Mouse (Mus musculus): ENCODE results near the gene Cdh4. TPM values are rescaled to one million over a fixed set of nuclear protein-coding genes. Genes with fewer than 3 reads are reported as not detected.

The Cdh4 gene
- total RNA-seq, 2 experiments from 2014 or later: 3.2 to 6.8 TPM

DNA sequence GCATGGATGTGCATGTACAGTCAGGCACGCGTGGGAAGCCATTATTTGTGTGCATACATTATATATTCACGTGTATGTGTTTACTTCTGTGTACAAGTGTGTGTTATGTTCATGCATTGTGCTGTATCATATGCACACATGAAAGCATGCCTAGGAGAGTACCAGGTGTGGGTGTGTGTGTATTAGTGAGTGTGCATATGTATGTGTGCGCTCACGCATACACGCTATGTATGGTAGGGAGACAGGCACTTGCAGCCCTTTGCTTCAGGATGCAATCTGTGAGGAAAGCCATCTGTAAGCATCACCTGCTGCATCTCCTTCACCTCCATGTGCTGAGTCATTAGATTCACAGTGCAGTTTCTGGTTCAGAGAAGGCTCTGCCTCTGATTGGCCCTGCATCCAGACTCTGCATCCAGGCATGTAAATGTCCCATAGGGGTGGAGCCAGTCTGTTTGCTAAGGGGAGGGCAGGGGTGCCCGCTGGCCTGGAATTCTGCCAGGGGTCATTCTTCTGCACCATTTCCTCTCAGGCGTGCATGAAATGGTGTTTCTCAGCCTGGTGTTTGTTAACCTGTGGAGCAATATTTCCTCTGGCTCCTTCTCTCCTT lies 25.7 kb downstream of the Cdh4 start:
- DNase-seq: no peak

DNA sequence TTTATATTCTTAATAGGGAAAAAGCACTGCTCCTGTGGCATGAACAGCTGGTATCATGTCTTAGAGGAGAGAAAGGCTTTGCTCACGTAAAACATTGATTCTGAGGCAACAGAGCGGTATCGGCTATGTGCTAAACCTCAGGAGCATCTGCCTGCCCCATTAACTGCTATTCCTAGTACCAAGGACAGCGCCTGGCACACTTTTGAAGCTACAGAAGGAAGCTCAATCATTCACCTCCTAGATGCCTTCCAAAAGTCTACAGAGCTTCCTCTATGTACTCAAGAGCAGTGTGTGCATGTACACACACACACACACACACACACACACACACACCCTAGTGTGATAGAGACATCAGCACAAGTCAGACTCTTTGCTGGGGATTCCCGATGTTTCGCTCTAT lies 34.4 kb downstream of the Cdh4 start:
- no peak for DNase-seq

DNA sequence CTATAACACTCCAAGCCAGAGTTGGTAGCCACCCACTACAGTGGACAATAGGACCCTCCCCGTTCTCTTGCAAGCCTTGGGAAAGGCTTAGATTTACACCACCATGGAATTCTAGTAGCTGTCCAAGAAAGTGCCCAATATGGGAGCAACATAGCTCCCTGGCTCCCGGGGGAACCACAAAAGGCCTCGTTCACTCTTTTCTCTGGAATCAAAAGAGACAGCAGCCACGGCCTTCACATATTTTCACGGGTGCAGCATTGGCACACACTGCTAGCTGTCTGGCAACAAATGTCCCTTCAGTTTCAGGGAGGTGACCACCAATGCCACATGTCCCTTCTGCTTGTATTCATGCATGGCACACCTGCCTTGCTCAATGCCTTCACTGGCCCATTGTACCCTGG lies 38.6 kb downstream of the Cdh4 start:
- DNase-seq: no peak

DNA sequence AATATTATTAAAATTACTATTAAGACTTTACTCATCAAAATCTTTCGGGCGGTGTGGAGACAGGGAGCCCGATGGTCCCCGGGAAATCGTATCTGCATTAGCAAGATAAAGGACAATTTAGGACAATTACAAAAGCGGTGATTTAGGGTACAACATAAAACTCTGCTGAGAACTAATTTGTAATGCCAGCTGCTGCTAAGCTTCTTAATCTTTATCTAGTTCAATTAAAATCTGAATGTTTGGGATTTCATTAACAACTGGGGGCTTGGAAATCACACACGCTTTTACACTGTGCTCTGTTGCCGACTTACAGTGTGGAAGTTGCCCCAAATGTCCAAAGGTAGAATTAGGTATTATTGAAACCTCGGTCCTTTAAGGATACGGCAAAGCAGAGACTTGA lies 39.1 kb downstream of the Cdh4 start:
- DNase-seq: no peak

DNA sequence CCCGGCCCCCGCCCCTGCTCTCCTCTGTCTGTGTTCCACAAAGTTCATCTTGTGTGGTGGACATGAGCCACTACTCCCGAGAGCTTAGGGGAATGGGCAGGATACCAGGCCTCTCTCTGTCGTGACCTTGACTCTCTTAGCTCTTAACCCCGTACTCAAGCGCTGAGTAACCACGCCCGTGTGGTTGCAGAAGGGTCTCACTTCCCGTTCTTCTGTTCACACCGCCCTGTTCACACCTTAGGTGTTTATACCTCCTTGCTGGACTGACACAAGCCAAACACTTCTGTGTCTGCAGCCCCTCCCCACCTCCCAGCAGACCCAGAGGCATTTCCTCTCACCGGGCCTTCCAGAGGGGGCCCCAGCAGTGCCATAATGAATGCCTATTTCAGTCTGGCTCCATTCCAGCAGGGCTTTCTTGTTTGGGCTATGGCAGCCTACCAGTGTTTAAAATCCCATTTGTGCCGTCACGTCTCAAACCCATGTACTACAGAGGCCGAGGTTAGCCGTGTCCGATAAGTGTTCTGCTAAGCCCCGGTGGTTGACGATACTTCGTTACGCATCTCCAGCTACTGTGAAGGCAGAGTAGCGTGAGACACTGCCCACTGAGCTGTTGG lies 46.4 kb downstream of the Cdh4 start:
- no peak for DNase-seq

DNA sequence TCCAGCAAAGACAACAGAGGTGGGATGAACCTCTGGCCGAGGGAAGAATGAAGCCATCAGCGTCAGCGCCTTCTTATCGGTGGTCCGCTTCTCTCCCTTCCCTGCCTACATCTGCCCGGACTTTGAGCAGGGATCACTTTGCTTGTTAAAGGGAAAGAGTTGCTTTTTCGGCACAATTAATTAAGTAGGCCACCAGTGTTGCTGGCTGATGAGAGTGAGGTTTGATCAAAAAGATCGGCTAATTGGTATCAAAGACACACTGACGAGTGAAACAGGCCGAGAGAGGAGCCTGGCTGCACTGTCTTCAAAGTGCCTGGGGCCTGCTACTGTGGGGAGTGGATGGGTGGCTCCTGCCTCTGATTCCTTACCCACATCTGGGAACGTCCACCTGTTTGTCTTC lies 49.7 kb downstream of the Cdh4 start:
- DNase-seq: no peak

DNA sequence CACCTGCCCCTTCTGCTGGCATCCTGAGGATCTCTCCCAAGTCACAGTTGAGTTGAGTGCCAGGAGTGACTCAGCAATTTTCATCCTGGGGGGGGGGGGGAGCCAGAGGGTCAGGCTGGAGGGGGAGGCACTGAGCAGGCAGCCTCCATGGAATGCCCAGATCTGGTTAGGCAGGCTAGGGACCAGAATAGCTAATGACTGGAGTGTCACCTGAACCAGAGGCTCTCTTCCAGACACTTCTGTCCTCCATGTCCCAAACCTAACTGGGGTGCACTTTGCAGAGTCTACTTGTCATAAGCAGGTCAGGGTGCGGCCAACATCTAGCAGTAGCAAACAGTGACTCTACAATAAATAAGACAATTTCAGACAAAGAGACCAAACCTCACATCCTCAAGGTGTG lies 52.0 kb downstream of the Cdh4 start:
- peak; percentile 39 to 72 for DNase-seq

DNA sequence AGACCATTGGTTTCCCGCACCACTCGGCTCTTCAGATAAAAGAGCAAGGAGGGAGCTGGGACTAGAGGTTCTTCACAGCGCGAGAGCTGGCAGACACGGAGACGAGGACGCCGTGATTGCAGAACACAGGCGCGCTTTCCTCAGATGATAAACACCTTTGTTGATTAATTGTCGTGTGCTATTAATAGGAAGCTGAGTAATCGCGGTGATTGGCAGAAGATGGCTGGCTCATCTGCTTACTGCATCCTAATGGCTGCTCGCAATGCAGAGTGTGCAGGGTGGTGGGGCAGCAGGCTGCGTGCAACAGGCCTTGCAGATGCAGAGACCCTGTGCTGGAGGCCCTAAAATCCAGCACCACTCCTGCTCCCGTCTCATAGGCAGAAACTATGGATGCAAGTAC lies 68.2 kb downstream of the Cdh4 start:
- peak in 1 of 2 experiments; percentile 4 for DNase-seq

DNA sequence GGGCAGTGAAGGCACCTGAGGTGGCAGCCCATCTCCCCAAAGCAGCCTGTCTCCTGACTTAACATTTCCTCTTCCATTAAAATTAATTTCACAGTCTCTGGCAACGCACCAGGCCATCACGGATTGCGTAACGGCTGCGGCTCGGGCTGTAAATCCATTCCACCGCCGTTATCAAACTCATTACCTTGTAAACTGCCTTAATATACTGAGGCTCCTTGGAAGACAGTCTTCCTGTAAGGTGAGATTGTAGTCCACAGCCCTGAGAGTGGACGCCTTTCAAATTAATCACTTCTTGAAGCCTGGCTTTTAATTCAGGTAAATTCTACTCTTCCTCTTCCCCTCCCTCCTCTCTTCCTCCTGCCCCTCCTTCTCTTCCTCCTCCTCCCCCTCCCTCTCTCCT lies 74.3 kb downstream of the Cdh4 start:
- no peak for DNase-seq

DNA sequence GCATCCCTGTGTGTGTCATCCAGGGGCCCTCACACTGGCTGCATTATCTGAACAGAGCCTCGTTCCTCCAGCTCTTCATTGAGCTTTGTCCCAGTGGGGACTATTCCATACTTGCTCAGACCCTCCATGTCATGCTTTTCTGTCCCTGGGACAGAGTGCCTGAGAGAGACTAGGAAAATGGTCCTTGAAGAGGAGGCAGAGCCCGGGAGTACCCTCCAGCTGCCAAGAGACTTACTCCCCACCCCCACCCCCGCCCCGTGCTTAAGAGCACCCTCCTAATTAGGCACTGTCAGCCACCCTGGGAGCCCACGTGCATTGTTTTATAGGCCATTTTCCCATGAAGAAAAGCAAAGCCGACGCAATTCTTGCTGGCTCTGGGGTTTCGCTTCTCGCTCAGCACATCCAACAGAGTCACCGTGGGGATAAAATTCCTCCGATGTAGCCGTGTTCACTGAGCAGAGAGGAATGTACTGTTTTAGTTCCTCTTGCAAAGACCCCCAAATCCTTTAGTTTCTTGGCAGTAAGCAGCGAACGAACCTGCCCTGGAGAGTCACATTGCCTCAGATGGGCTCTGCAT lies 76.3 kb downstream of the Cdh4 start:
- no peak for DNase-seq

DNA sequence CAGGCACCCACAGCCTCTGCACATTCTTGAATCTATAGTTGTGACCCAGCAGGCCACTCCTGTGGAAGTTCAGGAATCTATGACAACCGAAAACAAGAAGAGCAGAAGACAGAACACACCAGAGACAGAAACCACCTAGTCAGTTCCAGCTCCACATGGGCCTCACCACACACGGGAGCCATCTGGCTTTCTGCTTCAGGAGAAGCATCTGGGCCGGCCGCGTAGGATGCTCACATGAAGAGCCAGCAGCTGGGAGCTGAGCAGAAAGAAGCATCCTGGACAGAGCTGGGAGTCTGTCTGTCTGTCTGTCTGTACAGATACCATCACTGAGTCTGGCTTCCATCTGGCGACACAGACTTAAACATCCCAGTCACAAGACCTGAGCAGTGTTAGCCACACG lies 76.9 kb downstream of the Cdh4 start:
- DNase-seq: no peak

DNA sequence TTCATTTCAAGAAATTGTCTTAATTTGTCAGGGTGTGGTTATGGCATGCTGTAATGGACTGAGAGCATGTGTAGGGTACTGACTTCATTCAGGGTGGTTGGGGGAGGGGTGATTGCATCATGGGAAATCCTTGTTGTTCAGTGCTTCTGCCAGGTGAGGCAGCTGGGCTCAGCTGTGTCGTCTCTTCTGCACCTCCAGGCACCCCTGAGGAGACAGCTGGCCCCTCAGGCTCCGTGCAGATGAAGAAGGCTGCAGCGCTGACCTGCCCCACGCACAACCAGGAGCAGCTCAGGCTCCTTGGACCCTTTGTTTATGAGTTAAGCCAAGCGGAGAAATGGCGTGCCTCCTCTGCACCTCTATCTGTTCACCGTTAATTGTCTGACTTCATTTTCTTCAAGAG lies 77.7 kb downstream of the Cdh4 start:
- DNase-seq: no peak

DNA sequence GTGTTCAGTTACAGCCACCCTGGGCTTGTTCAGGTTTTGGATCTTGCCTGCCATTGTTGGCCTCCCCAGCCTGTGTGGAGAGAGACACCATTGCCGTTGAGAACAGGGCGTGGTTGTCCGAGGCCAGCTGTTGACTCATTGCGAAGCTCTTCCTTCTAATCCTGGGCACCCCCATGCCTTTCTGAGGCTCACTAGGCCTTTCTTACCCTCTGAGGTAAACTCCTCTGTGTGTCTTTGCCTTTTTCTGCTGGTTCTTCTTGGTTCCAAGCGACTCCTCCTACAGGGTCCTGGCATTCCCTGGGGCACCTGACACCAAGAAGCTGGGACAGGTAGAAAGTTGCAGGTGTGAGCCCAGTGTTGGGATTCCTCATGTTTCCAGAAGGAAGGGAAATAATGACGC lies 78.7 kb downstream of the Cdh4 start:
- DNase-seq: no peak

DNA sequence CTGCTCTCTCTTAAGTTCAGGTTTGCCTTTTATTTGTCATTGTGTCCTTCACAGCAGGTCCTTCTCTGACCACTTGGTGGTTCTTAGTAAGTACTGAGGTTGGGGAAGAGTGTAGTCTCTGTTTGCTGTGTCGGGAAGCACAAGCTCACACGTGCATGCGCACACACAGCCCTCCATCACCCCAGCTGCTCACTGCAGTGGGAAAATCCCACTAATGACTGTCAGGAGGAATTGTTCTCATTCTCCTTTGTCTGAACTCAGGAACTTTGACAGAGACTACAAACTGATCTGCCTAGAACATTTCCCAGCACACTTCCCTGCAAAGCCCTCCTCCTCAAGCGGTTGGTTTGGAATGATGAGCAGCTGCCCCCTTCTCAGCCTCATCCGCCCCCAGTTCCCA lies 79.2 kb downstream of the Cdh4 start:
- DNase-seq: no peak

DNA sequence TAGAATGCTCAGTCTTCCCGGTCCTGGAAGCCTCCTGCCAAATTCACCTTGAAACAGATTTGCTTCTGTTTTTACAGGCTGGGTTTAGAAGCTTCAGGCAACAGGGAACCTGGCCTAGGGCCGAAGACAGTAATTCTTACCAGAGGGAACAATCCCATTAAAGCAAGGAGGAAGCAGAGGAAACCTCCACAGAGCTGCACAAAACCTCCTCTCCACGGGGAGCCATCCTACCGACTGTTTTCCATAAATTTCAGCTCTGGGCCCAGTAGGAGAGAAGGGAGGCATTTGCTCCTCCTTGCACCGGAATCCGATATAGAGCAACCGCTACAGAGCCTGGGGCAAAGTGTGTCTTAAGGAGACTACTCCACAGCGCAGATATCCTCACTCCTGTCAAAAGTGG lies 79.9 kb downstream of the Cdh4 start:
- no peak for DNase-seq

DNA sequence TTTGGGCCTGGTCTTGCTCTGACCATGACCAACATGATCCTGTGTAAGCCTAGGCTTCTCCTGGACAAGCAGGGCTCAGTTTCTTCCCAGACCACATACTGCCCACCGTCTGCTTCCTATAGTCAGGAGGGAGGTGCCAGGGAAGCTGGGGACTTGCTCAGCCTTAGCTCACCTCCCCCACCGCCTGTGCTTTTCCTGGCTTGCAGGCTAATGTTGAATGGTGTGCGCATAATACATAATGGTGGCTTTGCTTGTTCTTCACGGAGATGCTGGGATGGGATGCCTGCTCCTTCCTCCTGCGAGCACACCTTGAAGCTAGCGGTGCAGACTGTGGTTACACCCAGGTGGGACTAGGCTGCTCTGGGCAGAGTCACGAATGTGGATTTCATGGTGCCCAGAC lies 84.7 kb downstream of the Cdh4 start:
- DNase-seq: no peak

DNA sequence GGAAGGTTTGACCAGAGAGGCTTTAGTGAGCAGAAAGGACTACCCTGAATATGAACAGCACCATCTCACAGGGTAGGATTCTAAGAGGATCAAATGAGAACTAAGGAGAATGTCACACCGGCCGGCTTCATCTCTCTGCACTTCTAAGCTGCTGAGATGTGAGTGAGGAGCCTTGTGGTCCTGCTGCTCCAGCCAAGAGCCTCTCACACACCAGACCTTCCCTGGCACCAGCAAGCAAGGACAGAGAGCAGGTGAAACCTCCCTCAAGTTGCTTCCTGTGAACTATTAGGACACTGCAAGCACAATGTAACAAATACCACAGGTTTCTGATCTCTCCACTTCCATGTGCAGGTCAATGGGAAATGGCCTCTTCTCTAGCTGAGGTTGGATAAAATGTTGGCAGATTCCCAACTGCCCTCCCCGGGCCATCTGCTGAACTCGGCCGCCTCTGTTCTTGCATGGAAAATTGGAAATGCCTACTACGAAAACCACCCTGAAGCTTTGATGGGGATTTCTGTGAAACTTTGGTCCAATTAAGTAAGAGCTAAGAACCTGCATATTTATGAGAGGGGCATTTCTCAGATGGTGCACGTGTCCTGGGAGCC lies 88.3 kb downstream of the Cdh4 start:
- no peak for DNase-seq

DNA sequence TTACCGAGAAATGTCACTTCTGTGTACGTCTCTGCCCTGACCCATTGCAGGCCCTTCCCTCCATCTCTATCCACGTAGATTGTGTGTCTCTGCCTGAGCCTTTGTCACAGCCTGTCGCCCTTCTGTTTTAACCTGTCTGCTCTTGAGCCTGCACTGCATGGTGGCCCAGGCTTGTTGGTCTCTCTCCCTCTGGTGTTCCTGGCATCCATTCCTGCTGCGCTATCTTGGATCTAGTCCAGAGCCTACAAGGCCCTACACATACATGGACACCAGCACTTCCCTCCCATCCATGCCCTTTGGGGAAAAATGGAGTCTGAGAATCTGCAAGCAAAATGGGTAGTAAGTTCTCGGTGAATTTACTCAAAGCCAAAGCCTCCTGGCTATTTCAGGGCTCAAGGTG lies 91.0 kb downstream of the Cdh4 start:
- DNase-seq: peak in 1 of 2 experiments; percentile 8

DNA sequence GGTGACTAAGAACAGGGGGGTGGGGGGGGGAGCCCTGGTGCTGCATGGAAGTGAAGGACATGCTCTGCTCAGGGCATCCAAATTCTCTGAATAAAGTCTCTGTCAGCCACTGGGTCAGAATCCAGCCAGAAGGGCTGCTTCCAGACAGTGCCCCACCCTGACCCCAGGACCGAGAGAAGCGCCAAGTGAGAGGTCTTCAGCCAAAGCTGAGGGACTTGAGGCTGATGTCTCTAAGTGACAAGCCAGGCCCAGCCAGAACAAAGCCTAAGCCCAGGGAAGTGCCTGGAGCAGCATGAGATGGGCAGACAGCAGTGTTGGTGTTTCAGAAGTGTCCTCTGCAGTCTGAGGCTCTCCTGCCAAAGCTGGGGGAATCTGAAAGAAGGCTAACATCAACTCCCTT lies 91.7 kb downstream of the Cdh4 start:
- DNase-seq: no peak

DNA sequence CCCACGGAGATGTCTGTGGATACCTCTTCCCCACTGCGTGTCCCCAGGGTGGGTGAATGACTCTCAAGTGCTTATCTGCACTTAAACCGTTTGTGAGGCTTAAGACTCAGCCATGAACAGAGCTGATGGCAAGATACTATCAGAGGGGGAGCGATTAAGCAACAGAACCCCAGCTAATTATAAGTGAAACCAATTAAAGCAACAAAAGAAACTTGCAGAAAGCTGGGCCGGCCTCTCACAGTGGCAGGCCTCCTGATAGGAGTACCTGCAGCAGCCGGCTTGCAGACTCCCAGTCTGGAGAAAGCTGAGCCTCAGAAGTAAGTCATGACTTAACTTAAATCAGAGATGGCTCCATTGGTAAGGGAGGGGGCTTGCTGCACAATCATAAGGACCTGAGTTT lies 93.0 kb downstream of the Cdh4 start:
- no peak for DNase-seq

DNA sequence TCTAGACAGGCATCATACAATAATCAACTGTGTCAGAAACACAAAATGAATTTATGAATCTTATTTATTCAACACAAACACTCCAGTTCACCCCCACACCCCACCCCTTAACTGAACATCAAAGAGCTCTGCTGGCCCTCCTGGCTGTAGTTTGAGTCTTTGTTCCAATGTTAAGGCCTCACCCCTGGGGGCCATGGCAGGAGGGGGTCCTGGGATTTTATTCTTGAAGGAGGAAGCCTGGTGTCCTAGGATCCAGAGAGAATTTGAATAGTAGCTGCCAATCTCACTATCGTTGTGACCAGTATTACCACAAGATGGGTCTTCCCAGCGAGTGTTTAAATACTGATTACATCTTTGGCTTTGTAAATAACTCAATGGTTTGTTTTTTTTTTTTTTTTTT lies 94.5 kb downstream of the Cdh4 start:
- no peak for DNase-seq

DNA sequence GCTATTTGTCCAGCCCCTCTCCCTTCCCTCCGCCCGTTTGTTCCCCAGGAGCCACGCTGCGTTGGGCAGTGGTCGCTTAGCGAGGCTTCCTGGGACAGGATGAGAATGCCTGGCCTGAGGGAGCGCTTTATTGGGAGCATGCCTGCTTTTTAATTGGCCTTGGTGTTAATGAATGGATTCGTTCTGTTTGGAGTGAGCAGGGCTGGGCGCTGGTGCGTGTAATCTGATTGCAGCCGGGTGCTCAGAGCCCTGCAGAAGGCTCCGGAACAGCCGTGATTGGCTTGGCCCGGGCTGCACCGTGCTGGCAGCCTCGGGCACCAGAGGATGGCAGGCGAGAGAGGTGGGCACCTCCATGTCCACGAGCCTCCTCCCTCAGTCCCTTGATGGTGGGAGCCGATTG lies 95.2 kb downstream of the Cdh4 start:
- DNase-seq: no peak

DNA sequence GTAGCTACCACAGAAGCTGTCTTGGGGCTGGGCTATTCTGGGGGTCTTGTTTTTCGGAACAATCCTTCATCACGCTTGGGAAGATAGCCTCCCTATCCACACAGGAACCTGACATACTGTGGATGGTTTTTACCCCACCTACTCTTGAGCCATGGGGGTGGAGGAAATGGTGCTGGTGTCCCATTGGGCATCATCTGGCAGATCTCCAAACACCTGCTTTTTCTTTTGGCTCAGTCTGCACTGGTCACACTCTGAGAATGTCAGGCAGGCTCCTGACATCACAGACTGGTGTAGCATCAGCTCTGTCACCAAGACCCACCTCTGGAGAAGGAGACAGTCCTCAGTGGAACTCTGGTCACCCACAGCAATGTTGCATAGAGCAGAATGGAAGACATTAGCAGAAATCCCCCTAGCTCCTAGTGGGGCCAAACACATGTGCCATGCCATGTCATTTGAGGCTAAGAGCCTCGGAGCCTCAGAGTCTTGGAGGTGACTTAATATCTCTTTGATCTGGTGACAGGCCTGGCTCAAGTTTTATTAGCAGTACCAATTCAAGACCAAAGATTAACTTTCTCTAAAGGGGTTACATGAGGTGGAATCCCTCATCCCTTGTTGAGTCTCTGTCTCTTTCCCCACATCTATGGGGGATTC lies 95.7 kb downstream of the Cdh4 start:
- no peak for DNase-seq

All from heart, adult 18-20 months (tissue).